Mouse (Mus musculus): ENCODE measurements around the gene Lrrc10. TPM values are rescaled to one million over a fixed set of nuclear protein-coding genes. Genes with fewer than 3 reads are reported as not detected.
"Not testable (repeated sequence)": the region's sequence is repeated elsewhere in the genome, so short reads cannot be mapped to it uniquely, and the experiment has no call there.

Lrrc10 gene
- total RNA-seq (2015; ENCODE audit: low replicate concordance) (not detected in 2 replicates), total RNA-seq (2017; ENCODE audit: low replicate concordance) (not detected in 2 replicates)

DNA sequence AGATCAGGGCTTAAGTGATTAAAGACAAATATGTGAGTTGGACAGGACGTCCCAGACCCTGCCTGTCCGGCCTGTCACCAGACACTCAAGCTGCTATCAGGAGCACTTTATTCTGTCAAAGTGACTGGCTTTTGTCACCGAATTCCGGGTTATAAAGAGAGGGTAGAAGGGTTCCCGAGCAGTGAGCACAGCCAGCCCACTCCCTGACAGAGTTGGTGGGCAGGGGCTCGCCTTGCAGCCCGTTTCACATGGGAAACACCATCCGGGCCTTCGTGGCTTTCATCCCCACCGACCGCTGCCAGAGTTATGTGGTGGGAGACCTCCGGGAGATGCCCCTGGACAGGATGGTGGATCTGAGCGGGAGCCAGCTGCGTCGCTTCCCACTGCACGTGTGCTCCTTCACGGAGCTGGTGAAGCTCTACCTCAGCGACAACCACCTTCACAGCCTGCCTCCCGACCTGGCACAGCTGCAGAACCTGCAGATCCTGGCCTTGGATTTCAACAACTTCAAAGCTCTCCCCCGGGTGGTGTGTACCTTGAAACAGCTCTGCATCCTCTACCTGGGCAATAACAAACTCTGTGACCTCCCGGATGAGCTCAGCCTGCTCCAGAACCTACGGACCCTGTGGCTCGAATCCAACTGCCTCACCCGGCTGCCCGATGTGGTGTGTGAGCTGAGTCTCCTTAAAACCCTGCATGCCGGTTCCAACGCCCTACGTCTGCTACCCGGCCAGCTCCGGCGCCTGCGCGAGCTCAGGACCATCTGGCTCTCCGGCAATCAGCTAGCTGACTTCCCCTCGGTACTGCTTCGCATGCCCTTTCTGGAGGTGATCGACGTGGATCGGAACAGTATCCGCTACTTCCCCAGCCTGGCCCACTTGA, at the start of gene Lrrc10:
Gene Lrrc10, plus strand, starts transcription at position 167 of the 882 bp plus-strand sequence.
- ATAC-seq (replicated peaks; ENCODE audit: low FRiP score, poor library complexity, severe bottlenecking): no peak

DNA sequence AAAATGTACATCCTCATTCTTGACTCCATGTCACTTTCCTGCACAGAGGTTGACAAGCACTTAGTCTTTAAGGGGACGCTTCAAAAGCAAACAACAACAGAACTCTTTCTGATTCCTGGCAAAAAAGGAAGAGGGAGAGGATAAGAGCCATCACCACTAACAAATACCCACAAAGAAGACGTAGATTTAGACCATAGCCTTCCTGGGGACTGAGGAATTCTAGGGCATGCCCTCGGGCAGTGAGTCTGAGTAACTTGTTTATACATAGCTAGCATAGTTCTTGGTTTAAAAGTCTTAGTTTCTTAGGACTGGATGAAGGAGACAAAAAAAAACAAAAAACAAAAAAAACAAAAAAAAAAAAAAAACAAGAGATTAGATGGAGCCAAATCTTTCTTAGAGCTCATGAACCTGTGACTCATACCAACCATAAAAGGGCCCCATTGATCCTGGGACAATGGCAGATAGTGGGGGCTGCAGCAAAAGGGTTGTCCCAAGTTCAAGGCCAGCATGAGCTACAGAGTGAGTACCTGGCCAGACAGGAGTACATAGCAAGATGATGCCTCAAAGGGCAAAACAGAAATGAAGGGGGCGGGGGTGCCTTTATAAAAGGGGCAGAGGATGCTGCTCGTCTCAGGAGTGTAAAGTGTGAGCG, 49.4 kb upstream of the Lrrc10 start:
- no peak for ATAC-seq (replicated peaks; ENCODE audit: low FRiP score, poor library complexity, severe bottlenecking)

DNA sequence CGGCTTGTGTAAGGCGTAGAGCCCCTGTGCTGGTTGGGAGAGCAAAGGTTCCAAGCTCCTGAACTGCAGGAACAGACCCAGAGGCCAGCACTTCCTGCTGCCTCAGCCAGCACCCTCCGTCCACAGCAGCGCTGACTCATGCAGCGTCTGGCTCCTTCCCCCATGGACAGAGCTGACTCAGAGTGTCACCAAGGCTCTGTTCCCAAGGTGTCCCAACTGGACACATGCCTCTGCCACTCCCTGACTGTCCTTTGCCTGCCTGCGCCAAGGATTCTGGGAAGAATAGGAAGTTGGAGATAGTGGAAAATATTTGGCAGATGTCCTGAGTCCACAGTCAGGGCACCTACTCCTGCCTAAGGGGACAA, 48.9 kb upstream of the Lrrc10 start:
- no peak for ATAC-seq (replicated peaks; ENCODE audit: low FRiP score, poor library complexity, severe bottlenecking)

DNA sequence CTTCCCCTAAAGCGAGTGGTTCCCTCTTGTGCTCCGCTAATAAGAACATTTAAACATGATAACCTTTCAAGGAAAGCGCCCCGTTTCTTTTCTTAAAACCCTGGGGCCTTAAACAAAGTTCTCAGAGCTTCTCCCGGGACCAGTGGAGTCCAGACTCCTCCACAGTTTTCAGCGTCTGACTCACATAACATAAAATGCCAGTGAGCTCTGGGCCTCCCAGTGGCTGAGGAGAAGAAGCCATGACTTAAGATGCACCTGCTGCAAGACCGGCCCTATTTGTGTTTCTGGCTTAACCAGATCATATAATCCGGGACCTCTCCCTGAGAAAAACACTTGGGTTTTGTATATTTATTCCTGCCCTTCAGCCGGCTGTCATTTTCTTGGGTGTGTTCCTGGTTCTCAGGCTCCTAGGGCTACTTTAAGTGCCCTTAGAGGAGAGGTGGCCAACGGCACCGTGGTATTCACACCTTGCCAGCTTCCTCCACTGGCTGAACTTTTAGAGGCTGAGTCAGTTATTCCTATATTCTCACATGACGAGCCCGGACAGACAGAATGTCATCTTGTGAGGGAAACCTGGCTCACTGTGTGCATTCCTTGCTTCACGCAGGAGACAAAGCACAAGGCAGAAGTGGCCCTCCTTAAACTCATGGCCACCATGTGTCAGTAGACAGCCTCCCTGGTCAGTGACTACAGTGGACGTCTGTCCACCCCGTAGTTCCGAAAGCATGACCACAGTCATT, 46.3 kb upstream of the Lrrc10 start:
- ATAC-seq (replicated peaks; ENCODE audit: low FRiP score, poor library complexity, severe bottlenecking): no peak

DNA sequence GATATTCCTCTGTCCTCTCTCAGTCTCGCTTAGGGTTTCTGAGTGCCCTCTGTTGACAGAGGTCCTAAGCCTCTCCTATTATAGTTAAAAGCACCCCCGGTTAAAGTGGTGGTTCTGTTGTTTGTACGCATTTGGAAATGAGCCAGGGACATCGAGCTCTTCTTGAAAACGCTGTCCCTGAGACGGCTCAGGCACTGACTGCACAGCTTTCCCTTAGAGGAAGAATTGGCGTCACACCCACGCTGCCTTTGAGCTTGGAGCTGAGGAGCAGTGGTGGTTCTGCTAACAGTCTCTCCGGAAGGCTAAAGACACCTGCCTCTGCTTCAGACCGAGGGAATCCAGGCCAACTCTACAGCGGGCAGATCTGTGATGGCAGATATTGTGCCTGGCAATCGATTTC, 44.2 kb upstream of the Lrrc10 start:
- no peak for ATAC-seq (replicated peaks; ENCODE audit: low FRiP score, poor library complexity, severe bottlenecking)

DNA sequence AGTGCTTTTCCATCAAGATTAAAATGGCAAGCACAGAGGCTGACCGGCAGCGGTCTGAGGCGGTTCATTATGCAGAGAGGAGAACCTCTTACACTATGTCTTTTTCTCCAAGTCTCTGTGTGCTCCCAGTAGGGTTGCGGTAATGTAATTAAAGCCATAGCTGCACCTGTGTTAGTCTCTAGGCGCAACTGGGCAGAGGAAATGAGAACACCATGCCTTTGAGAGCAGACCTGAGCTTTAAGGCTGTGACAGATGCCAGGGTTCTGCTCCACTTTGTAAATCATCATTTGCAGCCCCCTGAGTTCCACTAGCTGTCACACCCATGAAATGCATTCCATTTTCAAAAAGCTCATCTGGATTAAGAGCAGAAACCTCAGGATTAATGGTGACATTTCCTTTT, 40.4 kb upstream of the Lrrc10 start:
- ATAC-seq (replicated peaks; ENCODE audit: low FRiP score, poor library complexity, severe bottlenecking): no peak

DNA sequence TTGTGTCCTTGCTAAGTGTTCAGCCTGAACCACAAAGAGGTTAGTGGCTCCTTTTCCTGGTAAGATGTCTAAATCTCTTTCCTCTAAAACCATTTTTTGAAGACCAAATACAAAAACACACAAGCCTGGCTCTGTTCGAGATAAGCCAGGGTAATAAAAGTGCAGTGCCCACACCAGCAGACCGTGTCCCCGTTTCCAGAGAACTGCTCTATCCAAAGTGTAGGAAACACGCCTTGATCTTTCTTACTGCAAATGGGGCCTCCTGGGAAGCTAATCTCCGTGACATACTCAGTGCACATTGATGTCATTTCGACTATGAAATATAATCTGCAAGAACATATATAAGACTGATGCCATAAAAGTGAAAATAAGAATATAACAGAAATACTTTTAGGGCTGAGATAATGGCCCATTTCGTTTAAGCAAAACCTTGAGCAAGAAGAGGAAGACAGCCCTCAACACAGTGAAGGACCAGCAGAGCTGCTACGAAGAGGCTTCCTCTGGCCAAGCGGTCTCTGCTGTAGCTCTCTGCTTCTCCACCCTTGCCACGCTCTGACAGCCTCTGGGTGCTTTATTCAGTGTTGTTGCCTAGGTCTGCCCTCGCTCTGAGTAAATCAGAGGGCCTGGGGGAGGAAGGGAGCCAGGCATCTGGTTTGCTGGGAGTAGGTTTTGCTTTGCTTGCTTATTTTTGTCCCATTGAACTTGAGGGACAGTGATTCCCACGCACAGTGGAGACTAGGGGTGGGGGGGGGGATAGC, 39.3 kb upstream of the Lrrc10 start:
- ATAC-seq (replicated peaks; ENCODE audit: low FRiP score, poor library complexity, severe bottlenecking): no peak

DNA sequence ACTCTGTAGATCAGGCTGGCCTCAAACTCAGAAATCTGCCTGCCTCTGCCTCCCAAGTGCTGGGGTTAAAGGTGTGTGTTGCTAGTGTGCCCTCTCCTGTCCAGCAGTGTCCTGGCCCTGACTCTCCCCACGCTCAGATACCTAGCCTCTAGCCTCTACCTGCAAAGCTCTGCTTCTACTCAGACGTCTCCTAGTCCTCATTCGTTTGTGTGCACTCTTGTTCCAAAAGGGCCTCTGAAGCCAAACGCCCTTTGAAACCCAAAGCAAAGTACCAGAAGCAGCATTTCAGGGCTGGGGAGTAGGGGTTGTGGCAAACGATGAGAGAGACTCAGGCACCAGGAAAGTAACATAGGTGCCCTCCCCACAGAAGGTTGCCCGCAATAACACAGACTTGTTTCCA, 35.5 kb upstream of the Lrrc10 start:
- ATAC-seq (replicated peaks; ENCODE audit: low FRiP score, poor library complexity, severe bottlenecking): no peak

DNA sequence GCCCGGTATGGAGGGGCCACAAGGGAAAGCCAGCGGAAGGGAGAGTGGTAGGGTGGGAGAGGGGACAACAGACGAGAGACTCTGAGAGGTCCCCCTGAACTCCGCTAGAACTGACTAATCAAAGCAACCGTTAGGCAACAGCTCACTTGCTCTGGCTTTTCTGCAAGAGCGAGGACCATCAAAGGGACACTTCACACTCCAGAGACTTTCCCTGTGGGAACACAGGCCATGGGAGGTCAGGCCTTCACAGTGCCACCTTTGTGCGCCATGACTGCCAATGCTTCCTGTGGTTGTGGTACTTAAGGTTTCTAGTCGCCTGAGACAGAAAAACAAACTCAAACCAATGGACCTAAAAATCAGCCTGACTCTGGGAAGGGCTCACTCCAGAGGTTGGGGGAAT, 34.1 kb upstream of the Lrrc10 start:
- no peak for ATAC-seq (replicated peaks; ENCODE audit: low FRiP score, poor library complexity, severe bottlenecking)

DNA sequence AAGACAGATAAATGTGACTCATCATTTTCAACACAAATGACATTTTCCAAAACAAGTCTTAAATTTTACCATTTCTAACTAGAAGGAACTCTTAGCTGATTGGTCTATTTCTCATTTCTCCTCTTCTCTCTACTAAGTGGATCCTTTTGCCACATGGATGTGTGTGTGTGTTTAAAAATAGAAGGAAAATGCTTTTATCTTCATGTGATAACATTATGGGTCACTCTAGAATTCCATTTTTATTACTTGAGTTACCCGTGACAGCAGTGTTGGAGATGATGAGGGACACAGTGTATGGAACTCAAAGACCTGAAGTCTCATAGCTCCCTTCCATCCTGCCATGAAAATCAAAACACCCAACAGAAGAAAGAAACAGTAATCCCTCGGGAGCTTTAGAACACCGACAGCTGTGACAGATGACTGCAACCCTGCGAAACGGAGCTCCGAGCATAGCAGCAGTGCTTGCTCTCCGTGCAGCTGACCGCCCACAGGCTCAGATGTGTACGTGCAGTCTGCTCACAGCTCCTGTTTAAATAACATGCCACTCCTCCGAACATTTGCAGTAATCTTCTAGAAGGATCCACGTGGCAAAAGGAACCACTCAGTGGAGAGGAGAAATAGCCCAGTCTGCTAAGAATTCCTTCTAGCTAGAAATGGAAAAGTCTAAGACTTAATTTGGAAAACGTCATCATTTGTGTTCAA, 31.3 kb upstream of the Lrrc10 start:
- no peak for ATAC-seq (replicated peaks; ENCODE audit: low FRiP score, poor library complexity, severe bottlenecking)

DNA sequence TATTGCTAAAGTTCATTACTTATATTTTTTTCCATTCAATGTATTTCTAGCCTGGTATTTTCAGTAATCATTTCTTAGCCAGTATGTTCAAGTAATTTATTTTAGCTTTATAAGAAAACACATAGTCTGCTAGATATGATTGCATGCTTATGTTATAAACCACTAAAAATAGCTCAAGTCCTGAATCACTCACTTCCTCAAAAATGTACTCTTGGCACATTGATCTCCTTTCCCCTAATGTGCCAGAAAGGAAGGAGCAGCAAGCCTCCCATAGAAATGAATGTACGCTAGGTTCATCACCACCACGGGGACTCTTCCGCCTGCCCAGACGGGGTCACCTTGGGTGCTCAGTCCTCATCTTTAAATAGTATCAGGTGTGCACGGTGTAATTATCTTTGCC, 30.6 kb upstream of the Lrrc10 start:
- no peak for ATAC-seq (replicated peaks; ENCODE audit: low FRiP score, poor library complexity, severe bottlenecking)

DNA sequence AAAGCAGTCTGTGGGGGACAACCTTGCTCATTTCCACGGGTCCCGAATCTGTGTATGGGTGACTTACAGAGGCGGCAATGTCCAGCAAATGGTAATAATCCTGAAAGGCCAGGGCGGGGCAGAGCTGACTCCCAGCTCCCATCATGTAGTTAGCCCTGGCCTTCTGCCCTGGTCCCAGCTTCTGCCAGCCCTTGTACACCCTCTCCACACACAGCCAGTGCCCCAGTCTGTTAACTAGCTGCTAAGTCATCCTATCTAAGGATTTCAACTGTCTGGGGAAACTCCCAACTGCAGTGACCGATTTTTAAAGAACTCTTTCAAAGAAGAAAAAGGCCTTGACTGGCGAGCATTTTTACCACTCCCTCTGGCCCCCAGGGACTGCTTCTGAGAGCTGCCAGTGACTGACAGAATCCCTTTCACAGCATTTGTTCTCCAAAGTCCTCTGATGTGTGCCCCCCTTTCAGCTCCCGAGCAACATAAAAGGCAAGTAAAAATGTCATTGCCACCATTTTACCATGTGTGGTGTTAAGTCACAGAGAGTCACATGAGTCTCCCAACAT, 26.8 kb upstream of the Lrrc10 start:
- no peak for ATAC-seq (replicated peaks; ENCODE audit: low FRiP score, poor library complexity, severe bottlenecking)

DNA sequence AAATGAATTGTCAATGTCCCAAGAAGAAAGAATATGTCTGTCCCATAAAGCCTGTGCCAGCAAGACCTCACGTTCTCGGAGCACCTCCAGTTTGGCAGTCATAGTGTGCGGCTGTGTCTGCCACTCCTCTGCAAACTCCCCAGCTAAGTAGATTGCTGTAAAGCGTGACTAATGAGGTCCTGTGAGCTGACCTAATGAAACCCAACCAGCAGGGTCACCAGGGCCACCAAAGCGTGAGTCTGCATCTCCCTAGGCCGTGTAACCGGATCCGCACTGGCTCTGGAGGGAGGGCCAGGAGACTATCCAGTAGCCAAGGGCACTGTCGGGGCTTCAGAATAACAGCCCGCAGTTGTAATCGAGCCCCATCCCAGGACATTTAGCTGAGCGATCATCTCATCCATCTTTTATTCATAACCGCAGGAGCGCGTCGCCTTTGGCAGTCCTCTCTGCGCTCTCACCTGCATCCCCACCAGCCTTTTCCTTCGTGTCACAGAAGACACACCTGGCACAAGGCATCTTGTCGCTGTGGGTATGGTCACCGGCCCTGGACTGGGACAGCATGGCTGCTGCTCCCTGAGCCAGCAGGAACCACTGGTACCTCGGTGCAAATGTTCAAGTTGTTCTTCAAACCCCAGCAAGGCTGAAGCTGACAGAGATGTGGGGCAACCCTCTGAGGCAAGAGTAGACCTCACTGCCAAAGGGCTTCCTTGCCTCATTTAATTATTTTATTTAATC, 24.0 kb upstream of the Lrrc10 start:
- no peak for ATAC-seq (replicated peaks; ENCODE audit: low FRiP score, poor library complexity, severe bottlenecking)

DNA sequence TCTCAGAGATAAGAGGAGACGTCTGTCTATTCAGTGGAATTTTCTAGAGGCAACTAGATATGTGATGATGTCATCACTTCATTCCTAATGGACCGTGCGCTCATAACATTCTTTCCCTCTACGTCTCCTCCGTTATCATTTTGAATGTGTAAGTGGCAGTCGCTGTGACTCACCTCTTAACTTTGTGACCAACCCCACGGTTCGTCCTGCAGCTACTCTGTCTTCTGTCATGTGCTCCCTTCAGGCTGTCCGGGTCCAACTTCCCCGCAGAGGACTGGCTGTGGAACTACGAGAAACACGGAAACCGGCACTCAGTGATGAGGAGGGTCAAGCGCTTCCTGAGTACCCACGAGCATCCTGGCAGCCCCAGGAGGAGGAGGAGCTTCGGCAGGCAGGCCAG, 21.4 kb upstream of the Lrrc10 start:
- ATAC-seq (replicated peaks; ENCODE audit: low FRiP score, poor library complexity, severe bottlenecking): no peak

DNA sequence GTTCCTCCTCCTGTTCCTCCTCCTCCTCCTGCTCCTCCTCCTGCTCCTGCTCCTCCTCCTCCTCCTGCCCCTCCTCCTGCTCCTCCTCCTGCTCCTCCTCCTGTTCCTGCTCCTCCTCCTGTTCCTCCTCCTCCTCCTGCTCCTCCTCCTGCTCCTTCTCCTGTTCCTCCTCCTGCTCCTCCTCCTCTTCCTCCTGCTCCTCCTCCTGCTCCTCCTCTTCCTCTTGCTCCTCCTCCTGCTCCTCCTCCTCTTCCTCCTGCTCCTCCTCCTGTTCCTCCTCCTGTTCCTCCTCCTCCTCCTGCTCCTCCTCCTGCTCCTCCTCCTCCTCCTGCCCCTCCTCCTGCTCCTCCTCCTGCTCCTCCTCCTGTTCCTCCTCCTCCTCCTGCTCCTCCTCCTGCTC, 19.4 kb upstream of the Lrrc10 start:
- ATAC-seq (replicated peaks; ENCODE audit: low FRiP score, poor library complexity, severe bottlenecking): not testable (repeated sequence)

DNA sequence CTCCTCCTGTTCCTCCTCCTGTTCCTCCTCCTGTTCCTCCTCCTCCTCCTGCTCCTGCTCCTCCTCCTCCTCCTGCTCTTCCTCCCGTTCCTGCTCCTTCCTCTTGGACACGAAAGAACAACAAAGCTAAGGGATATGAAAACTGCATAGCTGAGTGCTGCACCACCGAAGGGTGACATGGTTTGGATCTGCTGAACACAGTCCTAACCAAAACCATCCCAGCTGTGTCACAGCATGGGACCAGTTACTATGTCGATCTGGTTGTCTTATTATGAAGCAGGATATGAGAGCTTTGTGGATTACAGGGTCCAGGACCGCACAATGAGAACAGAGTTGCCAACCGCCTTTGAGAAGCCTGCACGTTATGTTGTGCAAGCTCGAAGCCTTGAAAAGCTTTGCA, 19.0 kb upstream of the Lrrc10 start:
- ATAC-seq (replicated peaks; ENCODE audit: low FRiP score, poor library complexity, severe bottlenecking): no peak

DNA sequence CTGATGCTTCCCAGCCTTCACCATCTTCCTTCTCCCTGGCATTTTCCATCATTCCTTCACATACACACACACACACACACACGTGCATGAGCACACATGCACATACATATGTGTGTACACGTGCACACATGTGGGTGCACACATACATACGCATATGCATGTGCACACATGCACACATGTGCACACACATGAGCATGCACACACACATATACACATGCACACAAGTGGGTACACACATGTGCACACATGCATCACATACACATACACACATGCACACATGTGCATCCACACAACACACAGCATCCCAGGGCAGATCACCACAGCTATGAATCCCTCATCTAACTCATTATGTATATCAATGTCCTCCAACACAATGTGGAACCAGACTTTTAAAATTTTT, 14.0 kb upstream of the Lrrc10 start:
- no peak for ATAC-seq (replicated peaks; ENCODE audit: low FRiP score, poor library complexity, severe bottlenecking)

DNA sequence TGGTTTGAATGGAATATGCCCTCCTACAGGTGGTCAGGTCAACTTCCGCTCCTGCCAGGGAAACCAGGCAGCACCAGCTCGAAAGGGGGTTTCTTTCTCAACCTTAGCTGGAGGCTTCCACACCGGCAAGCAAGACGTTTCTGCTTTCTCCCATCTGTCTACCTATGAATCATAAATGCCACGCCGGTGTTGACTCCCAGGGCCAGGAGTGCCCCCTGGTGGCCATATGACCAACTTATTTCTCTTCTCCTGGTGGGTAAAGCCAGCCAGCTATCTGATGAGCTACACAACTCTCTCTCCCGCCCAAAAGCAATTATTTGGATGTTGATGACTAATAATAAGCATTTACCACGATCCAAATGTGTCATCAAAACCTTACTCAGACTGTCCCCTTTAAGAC, 11.4 kb upstream of the Lrrc10 start:
- ATAC-seq (replicated peaks; ENCODE audit: low FRiP score, poor library complexity, severe bottlenecking): peak; percentile 76
